Mouse (Mus musculus) large intestine, adult 2 months (tissue): ENCODE measurements around the gene Lrrn2. TPM values are rescaled to one million over a fixed set of nuclear protein-coding genes. Genes with fewer than 3 reads are reported as not detected.
"Not testable (repeated sequence)": the region's sequence is repeated elsewhere in the genome, so short reads cannot be mapped to it uniquely, and the experiment has no call there.

Experiments used
- DNase-seq: peaks from one replicate; pipeline ENCODE4 v3.0.0-alpha.2; 2012; ENCODE audit warnings: low read depth, low spot score
- WGBS: fragments of 180-500 bp; shearing (Covaris S2); methylation state at CpG from one replicate; pipeline ENCODE4 v1.1.7; 2018; 5-methylcytosine and 5-hydroxymethylcytosine counted together
- polyA plus RNA-seq: library from polyadenylated mRNA; depleted of rRNA; stranded (reverse); fragments of >200 nt; gene quantifications from 2 replicates; pipeline ENCODE4 v1.2.3, GENCODE M21; 2012; rRNA removed

Gene Lrrn2
- polyA plus RNA-seq, 1 experiment = 1.5 TPM

DNA sequence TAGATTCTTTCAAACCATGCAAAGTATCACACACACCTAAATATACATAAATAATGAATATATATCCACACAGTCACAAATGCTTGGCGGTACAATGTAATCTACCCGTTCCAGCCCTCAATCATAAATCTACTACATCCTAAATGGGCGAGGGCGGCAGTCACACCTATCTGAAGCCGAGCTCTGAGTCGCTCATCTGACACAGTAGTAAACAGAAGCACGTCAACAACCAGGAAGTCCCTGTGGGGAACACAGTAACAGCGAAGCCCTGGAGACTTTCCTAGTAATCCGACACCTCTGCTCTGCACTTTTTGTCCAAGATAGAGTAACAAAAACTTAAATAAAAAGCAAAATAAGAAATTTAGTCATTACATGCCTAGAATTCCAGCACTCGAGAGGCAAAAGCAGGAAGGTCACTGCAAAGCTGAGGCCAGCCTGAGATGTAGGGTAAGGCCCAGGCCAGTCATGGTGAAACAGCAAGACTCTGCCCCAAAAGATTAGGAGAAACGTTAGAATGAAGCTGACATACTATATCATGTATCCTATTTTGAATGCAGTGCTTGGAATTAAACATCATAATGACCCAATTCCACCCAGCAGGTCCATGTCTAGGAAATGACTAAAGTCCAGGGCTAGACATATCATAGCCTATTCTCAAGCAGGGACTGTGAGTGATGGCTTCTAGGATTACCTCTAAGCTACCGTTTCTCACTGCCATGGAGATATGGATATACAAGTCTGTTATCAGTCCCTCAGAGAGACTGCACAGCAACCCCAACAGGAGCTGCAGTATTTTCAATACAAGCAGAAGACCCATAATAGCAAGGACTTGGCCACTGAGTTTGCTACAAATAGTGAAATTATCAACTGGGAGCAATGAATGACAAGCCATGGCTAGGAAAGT is 108.7 kb downstream of the Lrrn2 start:
- WGBS = 49% methylated on average over 12 of the region's 12 CpGs
- DNase-seq = not testable (repeated sequence)

Other genes with a start within 250 kb of the Lrrn2 start
- 1.2 and 1.8 TPM in 2 replicates for gene Nfasc, start 138.5 kb upstream of the Lrrn2 start, polyA plus RNA-seq
- gene Mdm4, start 150.3 kb downstream of the Lrrn2 start, polyA plus RNA-seq = 17.0 and 38.6 TPM in 2 replicates
- 20.3 and 35.8 TPM in 2 replicates for gene Pik3c2b, start 165.4 kb downstream of the Lrrn2 start, polyA plus RNA-seq